Mouse (Mus musculus) cortical plate, adult 2 months (tissue): ENCODE results near the gene Sar1b.

Experiments
- CTCF ChIP-seq: fragments of 200-500 bp; IDR thresholded peaks from 2 replicates; pipeline ENCODE4 v1.5.1; 2011; ENCODE audit warnings: mild to moderate bottlenecking, control low read depth, low read length; ENCODE audit not compliant: insufficient read depth; ENCODE audit errors: extremely low read depth
- POLR2A ChIP-seq: fragments of 200-500 bp; IDR thresholded peaks from 2 replicates; pipeline ENCODE4 v1.6.1; 2011; ENCODE audit warnings: mild to moderate bottlenecking, low read length, control low read depth; ENCODE audit not compliant: insufficient read depth; ENCODE audit errors: extremely low read depth

- TF ChIP-seq POLR2A (no peak), CTCF (no peak)
These were observed 59.2 kb downstream of the Sar1b start for GRCm38 (mm10) chr11:51822736-51823135.
